ENCODE assay signal across 8 mouse cellular contexts in genomic region chr7:113143552-113143951, GRCm38 (mm10).
DNase-seq lines count a peak whose midpoint lies in the region; ATAC-seq lines count a peak whose summit lies in the region.

No protein-coding gene starts in this region.

- DNase-seq in MN1 (ENCODE audit: low spot score): peak; percentile 91
- peak; percentile 43 for DNase-seq in c-Kit-positive CD71-positive TER-119-negative erythroid progenitor cells, embryonic 14.5 days (ENCODE audit: low read depth)
- peak; percentile 93 for DNase-seq in hindbrain, embryonic 11.5 days (ENCODE audit: low spot score)
- peak; percentile 89 to 92 for DNase-seq in layer of hippocampus, postnatal 14 days (ENCODE audit: low spot score in 2 of 2)
- peak; percentile 72 to 83 for DNase-seq in lung, postnatal 4 days
- peak; percentile 85 for DNase-seq in right cerebral cortex, adult 18-20 months
- DNase-seq in urinary bladder, adult 2 months (ENCODE audit: low spot score): peak; percentile 73

- H3K27me3 ChIP-seq in forebrain, embryonic 15.5 days: no peaks in the 10 kb centered on the region
- no peaks in the 10 kb centered on the region for H3K27me3 ChIP-seq in hindbrain, embryonic 11.5 days (ENCODE audit: control insufficient read depth, insufficient read depth, low read length)

- H3K9ac ChIP-seq in forebrain, embryonic 15.5 days (replicated peaks): no peak overlapping the region
- H3K9ac ChIP-seq in hindbrain, embryonic 11.5 days (ENCODE audit: low read depth, low read length): no peak overlapping the region

- H3K27ac ChIP-seq in forebrain, embryonic 15.5 days (replicated peaks): no peak overlapping the region
- H3K27ac ChIP-seq in hindbrain, embryonic 11.5 days (ENCODE audit: low read depth, low read length): no peak overlapping the region

- H3K4me2 ChIP-seq in forebrain, embryonic 15.5 days (replicated peaks): no peak overlapping the region
- H3K4me2 ChIP-seq in hindbrain, embryonic 11.5 days (replicated peaks; ENCODE audit: low read depth, low read length): no peak overlapping the region

- ATAC-seq in forebrain, embryonic 15.5 days (replicated peaks): peak; percentile 23; the same call in 1 of the 2 replicates
- ATAC-seq in hindbrain, embryonic 11.5 days (ENCODE audit: low FRiP score): no peak

- H3K4me3 ChIP-seq in forebrain, embryonic 15.5 days: no peak overlapping the region
- no peak overlapping the region for H3K4me3 ChIP-seq in hindbrain, embryonic 11.5 days (ENCODE audit: low read depth, low read length)

- H3K4me1 ChIP-seq in forebrain, embryonic 15.5 days: peaks cover 31% of the 10 kb centered on the region
- no peaks in the 10 kb centered on the region; the same call in none of the 2 replicates for H3K4me1 ChIP-seq in hindbrain, embryonic 11.5 days (replicated peaks; ENCODE audit: control insufficient read depth, insufficient read depth, low read length)

- 8% methylated on average over 7 of the region's 7 CpGs for WGBS in forebrain, embryonic 15.5 days
- WGBS in hindbrain, embryonic 11.5 days: 12% methylated on average over 7 of the region's 7 CpGs

- no peaks in the 10 kb centered on the region for H3K36me3 ChIP-seq in forebrain, embryonic 15.5 days
- H3K36me3 ChIP-seq in hindbrain, embryonic 11.5 days (ENCODE audit: control insufficient read depth, insufficient read depth, low read length): no peaks in the 10 kb centered on the region

- no peaks in the 10 kb centered on the region for H3K9me3 ChIP-seq in forebrain, embryonic 15.5 days
- H3K9me3 ChIP-seq in hindbrain, embryonic 11.5 days (ENCODE audit: control insufficient read depth, low read length): no peaks in the 10 kb centered on the region

Comparison
In these comparisons a context has a peak if more than half of its experiments do, and no peak if none do; other contexts are left out.
1. DNase-seq: peak in every context shown above with its lines; median percentile 93 in hindbrain, embryonic 11.5 days; 91 in MN1; 90 in layer of hippocampus, postnatal 14 days; 85 in right cerebral cortex, adult 18-20 months; 78 in lung, postnatal 4 days; 73 in urinary bladder, adult 2 months; 43 in c-Kit-positive CD71-positive TER-119-negative erythroid progenitor cells, embryonic 14.5 days.